Mouse (Mus musculus): ENCODE measurements around the gene Nppc. TPM values are rescaled to one million over a fixed set of nuclear protein-coding genes. Genes with fewer than 3 reads are reported as not detected.

Nppc gene
- polyA plus RNA-seq, 1 experiment from 2014 or later = 0.59 TPM

- H3K27ac ChIP-seq = no peak overlapping the region
- H3K9me3 ChIP-seq (replicated peaks) = no peaks in the 10 kb centered on the region
- WGBS = 80% methylated on average over 13 of the region's 13 CpGs
- H3K36me3 ChIP-seq = no peaks in the 10 kb centered on the region
- no peaks in the 10 kb centered on the region for H3K27me3 ChIP-seq (ENCODE audit: low read depth, poor library complexity, severe bottlenecking)
- no peaks in the 10 kb centered on the region for H3K4me1 ChIP-seq
- no peak for DNase-seq (ENCODE audit: low spot score)
- no peak overlapping the region for H3K4me3 ChIP-seq
Measured at GRCm38 (mm10) chr1:86643101-86643809, 27.1 kb downstream of the Nppc start.

GRCm38 (mm10) chr1:86634751-86635359, 35.5 kb downstream of the Nppc start:
- Histone ChIP-seq H3K9me3 (replicated peaks) (no peaks in the 10 kb centered on the region), H3K4me3 (no peak overlapping the region; the same call in 1 of the 2 replicates), H3K36me3 (no peaks in the 10 kb centered on the region), H3K4me1 (peaks cover 23% of the 10 kb centered on the region), H3K27me3 (ENCODE audit: low read depth, poor library complexity, severe bottlenecking) (no peaks in the 10 kb centered on the region), H3K27ac (no peak overlapping the region)
- DNase-seq (ENCODE audit: low spot score) = no peak
- 56% methylated on average over 6 of the region's 6 CpGs for WGBS

GRCm38 (mm10) chr1:86633840-86634750, 36.3 kb downstream of the Nppc start:
- H3K27me3 ChIP-seq (ENCODE audit: low read depth, poor library complexity, severe bottlenecking) = no peaks in the 10 kb centered on the region
- no peaks in the 10 kb centered on the region for H3K9me3 ChIP-seq (replicated peaks)
- DNase-seq (ENCODE audit: low spot score) = no peak
- H3K4me1 ChIP-seq = peaks cover 23% of the 10 kb centered on the region
- H3K4me3 ChIP-seq = no peak overlapping the region; the same call in 1 of the 2 replicates
- WGBS = 63% methylated on average over 7 of the region's 7 CpGs
- H3K36me3 ChIP-seq = no peaks in the 10 kb centered on the region
- H3K27ac ChIP-seq = peak overlapping the region; percentile 14; the same call in 1 of the 2 replicates

- H3K9me3 ChIP-seq (replicated peaks) = no peaks in the 10 kb centered on the region
- peaks cover 26% of the 10 kb centered on the region for H3K4me1 ChIP-seq
- no peaks in the 10 kb centered on the region for H3K36me3 ChIP-seq
- no peaks in the 10 kb centered on the region for H3K27me3 ChIP-seq (ENCODE audit: low read depth, poor library complexity, severe bottlenecking)
- 66% methylated on average over 3 of the region's 3 CpGs for WGBS
- DNase-seq (ENCODE audit: low spot score) = no peak
- peak overlapping the region; percentile 4; the same call in 1 of the 2 replicates for H3K27ac ChIP-seq
- no peak overlapping the region for H3K4me3 ChIP-seq
Measured at GRCm38 (mm10) chr1:86633434-86633833, 36.9 kb downstream of the Nppc start.

GRCm38 (mm10) chr1:86632732-86633380, 37.5 kb downstream of the Nppc start:
- Histone ChIP-seq H3K36me3 (no peaks in the 10 kb centered on the region), H3K4me3 (no peak overlapping the region), H3K4me1 (peaks cover 31% of the 10 kb centered on the region), H3K9me3 (replicated peaks) (no peaks in the 10 kb centered on the region), H3K27ac (peak overlapping the region; percentile 4; the same call in 1 of the 2 replicates), H3K27me3 (ENCODE audit: low read depth, poor library complexity, severe bottlenecking) (no peaks in the 10 kb centered on the region)
- DNase-seq (ENCODE audit: low spot score) = no peak
- 27% methylated on average over 6 of the region's 6 CpGs for WGBS

GRCm38 (mm10) chr1:86630527-86630926, 39.8 kb downstream of the Nppc start:
- peaks cover 29% of the 10 kb centered on the region for H3K4me1 ChIP-seq
- no peak overlapping the region for H3K27ac ChIP-seq
- 86% methylated on average over 4 of the region's 4 CpGs for WGBS
- H3K27me3 ChIP-seq (ENCODE audit: low read depth, poor library complexity, severe bottlenecking) = no peaks in the 10 kb centered on the region
- no peaks in the 10 kb centered on the region for H3K9me3 ChIP-seq (replicated peaks)
- H3K4me3 ChIP-seq = no peak overlapping the region
- no peak for DNase-seq (ENCODE audit: low spot score)
- no peaks in the 10 kb centered on the region for H3K36me3 ChIP-seq

- H3K4me1 ChIP-seq = peaks cover 29% of the 10 kb centered on the region
- 56% methylated on average over 4 of the region's 4 CpGs for WGBS
Measured at GRCm38 (mm10) chr1:86629936-86630335, 40.4 kb downstream of the Nppc start.

GRCm38 (mm10) chr1:86628270-86628669, 42.1 kb downstream of the Nppc start:
- Histone ChIP-seq H3K36me3 (no peaks in the 10 kb centered on the region), H3K27me3 (ENCODE audit: low read depth, poor library complexity, severe bottlenecking) (no peaks in the 10 kb centered on the region), H3K4me3 (no peak overlapping the region), H3K4me1 (peaks cover 18% of the 10 kb centered on the region), H3K9me3 (replicated peaks) (no peaks in the 10 kb centered on the region), H3K27ac (no peak overlapping the region)
- DNase-seq (ENCODE audit: low spot score) = no peak
- 68% methylated on average over 3 of the region's 3 CpGs for WGBS

More at GRCm38 (mm10) chr1:86629936-86630335, 40.4 kb downstream of the Nppc start:
- no peaks in the 10 kb centered on the region for H3K9me3 ChIP-seq (replicated peaks)
- H3K27ac ChIP-seq = no peak overlapping the region
- DNase-seq (ENCODE audit: low spot score) = no peak
- no peaks in the 10 kb centered on the region for H3K36me3 ChIP-seq
- no peaks in the 10 kb centered on the region for H3K27me3 ChIP-seq (ENCODE audit: low read depth, poor library complexity, severe bottlenecking)
- no peak overlapping the region for H3K4me3 ChIP-seq

GRCm38 (mm10) chr1:86623001-86624000, 47.1 kb downstream of the Nppc start:
- peaks cover 7% of the 10 kb centered on the region for H3K4me1 ChIP-seq
- no peak for DNase-seq (ENCODE audit: low spot score)
- no peak overlapping the region for H3K4me3 ChIP-seq
- H3K9me3 ChIP-seq (replicated peaks) = no peaks in the 10 kb centered on the region
- no peaks in the 10 kb centered on the region for H3K36me3 ChIP-seq
- no peak overlapping the region for H3K27ac ChIP-seq
- 42% methylated on average over 16 of the region's 16 CpGs for WGBS
- H3K27me3 ChIP-seq (ENCODE audit: low read depth, poor library complexity, severe bottlenecking) = no peaks in the 10 kb centered on the region

GRCm38 (mm10) chr1:86622296-86622695, 48.1 kb downstream of the Nppc start:
- Histone ChIP-seq H3K9me3 (replicated peaks) (no peaks in the 10 kb centered on the region), H3K36me3 (no peaks in the 10 kb centered on the region), H3K4me3 (no peak overlapping the region), H3K27ac (no peak overlapping the region), H3K27me3 (ENCODE audit: low read depth, poor library complexity, severe bottlenecking) (no peaks in the 10 kb centered on the region), H3K4me1 (no peaks in the 10 kb centered on the region)
- DNase-seq (ENCODE audit: low spot score) = no peak
- 76% methylated on average over 2 of the region's 2 CpGs for WGBS

- 59% methylated on average over 10 of the region's 10 CpGs for WGBS
- peak; percentile 53 for DNase-seq (ENCODE audit: low spot score)
Measured at GRCm38 (mm10) chr1:86618454-86619125, 51.8 kb downstream of the Nppc start.

More at GRCm38 (mm10) chr1:86618454-86619125, 51.8 kb downstream of the Nppc start:
- Histone ChIP-seq H3K27ac (no peak overlapping the region), H3K4me1 (no peaks in the 10 kb centered on the region), H3K9me3 (replicated peaks) (no peaks in the 10 kb centered on the region), H3K4me3 (no peak overlapping the region), H3K27me3 (ENCODE audit: low read depth, poor library complexity, severe bottlenecking) (no peaks in the 10 kb centered on the region), H3K36me3 (no peaks in the 10 kb centered on the region)
